Mouse (Mus musculus) testis, adult 2 months (tissue): ENCODE measurements at regions not wholly inside any gene's neighbourhood (a gene's known extent, or its start where the extent isn't known, plus 50 kb on each side); places are given as distances from the start of the nearest gene placed in this dataset.

ENCODE experiments used
- CTCF ChIP-seq: fragments of 200-500 bp; IDR thresholded peaks from 2 replicates; pipeline ENCODE4 v1.5.1; 2012; ENCODE audit warnings: low read depth, mild to moderate bottlenecking, inconsistent platforms, low read length, moderate library complexity; ENCODE audit not compliant: control insufficient read depth, insufficient read depth, insufficient replicate concordance
- POLR2A ChIP-seq: fragments of 200-500 bp; IDR thresholded peaks from 2 replicates; pipeline ENCODE4 v1.6.1; 2012; ENCODE audit warnings: low read depth, mild to moderate bottlenecking, inconsistent platforms, low read length, moderate library complexity; ENCODE audit not compliant: control insufficient read depth

GRCm38 (mm10) chr4:114684844-114685382 is 136.6 kb upstream of the Gm12830 start:
- TF ChIP-seq CTCF, result no peak
- TF ChIP-seq POLR2A, result no peak
